Mouse (Mus musculus) cerebellum, adult 2 months (tissue): ENCODE data around the gene Cul7. TPM values are rescaled to one million over a fixed set of nuclear protein-coding genes. Genes with fewer than 3 reads are reported as not detected.

Experiments
- DNase-seq, 2 experiments: peaks; one replicate each; pipeline ENCODE4 v3.0.0; 2021
- H3K27ac ChIP-seq: fragments of 200-500 bp; 2 replicates; pipeline ENCODE4 v1.5.1; 2012; ENCODE audit warnings: low read length, control low read depth, inconsistent platforms; ENCODE audit not compliant: insufficient read depth
- H3K27me3 ChIP-seq: fragments of 200-500 bp; 2 replicates; pipeline ENCODE4 v1.6.1; 2012; ENCODE audit warnings: inconsistent platforms, mild to moderate bottlenecking, low read length, moderate library complexity; ENCODE audit not compliant: control insufficient read depth, insufficient read depth
- H3K4me1 ChIP-seq: fragments of 200-500 bp; 2 replicates; pipeline ENCODE4 v1.6.1; 2011; ENCODE audit warnings: low read length; ENCODE audit not compliant: control insufficient read depth, insufficient read depth
- H3K4me3 ChIP-seq: fragments of 200-500 bp; replicated peaks from 2 replicates; pipeline ENCODE3; 2011; ENCODE audit warnings: mild to moderate bottlenecking, low read depth, low read length, control low read depth; ENCODE audit not compliant: insufficient read depth
- CTCF ChIP-seq: fragments of 200-500 bp; IDR thresholded peaks from 2 replicates; pipeline ENCODE4 v1.5.1; 2011; ENCODE audit warnings: low read depth, mild to moderate bottlenecking, control low read depth, low read length, moderate library complexity, borderline replicate concordance; ENCODE audit not compliant: insufficient read depth
- POLR2A ChIP-seq: fragments of 200-500 bp; IDR thresholded peaks from 2 replicates; pipeline ENCODE4 v1.6.1; 2011; ENCODE audit warnings: low read length, control low read depth, borderline replicate concordance; ENCODE audit not compliant: insufficient read depth
- WGBS: fragments of 180-500 bp; shearing (Covaris S2); methylation state at CpG from one replicate; pipeline ENCODE4 v1.1.7; 2018; 5-methylcytosine and 5-hydroxymethylcytosine counted together
- polyA plus RNA-seq: library from polyadenylated mRNA; depleted of rRNA; stranded (reverse); fragments of >200 nt; gene quantifications from 2 replicates; pipeline ENCODE4 v1.2.3, GENCODE M21; 2012

The Cul7 gene
- polyA plus RNA-seq, 1 experiment = 43.3 TPM

- H3K4me3 ChIP-seq = no peak overlapping the region
- WGBS = 89% methylated on average over 6 of the region's 6 CpGs
- no peak for DNase-seq
- no peak for TF ChIP-seq CTCF
- TF ChIP-seq POLR2A = no peak
- H3K4me1 ChIP-seq = 0 out of 2 replicates have a peak, but pooled peaks cover 3% of the 10 kb centered on the region
- H3K27ac ChIP-seq = no peak overlapping the region
- H3K27me3 ChIP-seq = no peaks in the 10 kb centered on the region
These were observed 35.8 kb downstream of the Cul7 start for GRCm38 (mm10) chr17:46685913-46686312.

GRCm38 (mm10) chr17:46690665-46691064, 40.5 kb downstream of the Cul7 start:
- TF ChIP-seq CTCF = no peak
- TF ChIP-seq POLR2A = no peak
- no peaks in the 10 kb centered on the region for H3K27me3 ChIP-seq
- 90% methylated on average over 12 of the region's 12 CpGs for whole genome bisulfite sequencing
- no peak overlapping the region for H3K27ac ChIP-seq
- no peaks in the 10 kb centered on the region for H3K4me1 ChIP-seq
- no peak overlapping the region for H3K4me3 ChIP-seq
- no peak for DNase-seq

GRCm38 (mm10) chr17:46691390-46691789, 41.3 kb downstream of the Cul7 start:
- Histone ChIP-seq H3K27me3 (no peaks in the 10 kb centered on the region), H3K4me1 (no peaks in the 10 kb centered on the region), H3K4me3 (no peak overlapping the region), H3K27ac (no peak overlapping the region)
- TF ChIP-seq CTCF = no peak
- TF ChIP-seq POLR2A = no peak
- no peak for DNase-seq
- WGBS = 97% methylated on average over 2 of the region's 2 CpGs

GRCm38 (mm10) chr17:46694517-46695063, 44.5 kb downstream of the Cul7 start:
- DNase-seq = no peak
- TF ChIP-seq POLR2A = no peak
- no peak for TF ChIP-seq CTCF
- WGBS = 84% methylated on average over 1 of the region's 1 CpGs
- no peak overlapping the region for H3K27ac ChIP-seq
- H3K27me3 ChIP-seq = no peaks in the 10 kb centered on the region
- H3K4me3 ChIP-seq = no peak overlapping the region
- peaks cover 2% of the 10 kb centered on the region; the same call in 1 of the 2 replicates for H3K4me1 ChIP-seq

GRCm38 (mm10) chr17:46698515-46698914, 48.4 kb downstream of the Cul7 start:
- TF ChIP-seq CTCF (no peak), POLR2A (no peak)
- Histone ChIP-seq H3K27me3 (no peaks in the 10 kb centered on the region), H3K4me3 (no peak overlapping the region), H3K27ac (no peak overlapping the region), H3K4me1 (peaks cover 36% of the 10 kb centered on the region)
- DNase-seq = no peak
- WGBS = 79% methylated on average over 6 of the region's 6 CpGs

GRCm38 (mm10) chr17:46699245-46699644, 49.1 kb downstream of the Cul7 start:
- Histone ChIP-seq H3K27me3 (no peaks in the 10 kb centered on the region), H3K4me3 (no peak overlapping the region), H3K4me1 (peaks cover 40% of the 10 kb centered on the region), H3K27ac (no peak overlapping the region)
- 91% methylated on average over 5 of the region's 5 CpGs for WGBS
- no peak for TF ChIP-seq CTCF
- TF ChIP-seq POLR2A = no peak
- no peak for DNase-seq

GRCm38 (mm10) chr17:46699912-46700311, 49.8 kb downstream of the Cul7 start:
- TF ChIP-seq POLR2A (no peak), CTCF (no peak)
- Histone ChIP-seq H3K4me3 (no peak overlapping the region), H3K27me3 (no peaks in the 10 kb centered on the region), H3K27ac (no peak overlapping the region), H3K4me1 (peaks cover 40% of the 10 kb centered on the region)
- WGBS = 5% methylated on average over 3 of the region's 3 CpGs
- peak; percentile 66 to 75 for DNase-seq

- Histone ChIP-seq H3K4me3 (no peak overlapping the region), H3K4me1 (peaks cover 40% of the 10 kb centered on the region), H3K27ac (no peak overlapping the region), H3K27me3 (no peaks in the 10 kb centered on the region)
- DNase-seq = no peak
- TF ChIP-seq POLR2A (no peak), CTCF (no peak)
- 26% methylated on average over 12 of the region's 12 CpGs for WGBS
These were observed 51.4 kb downstream of the Cul7 start for GRCm38 (mm10) chr17:46701489-46701888.
